Comparison of ENCODE assay signal across 8 mouse cellular contexts in the genomic region with DNA sequence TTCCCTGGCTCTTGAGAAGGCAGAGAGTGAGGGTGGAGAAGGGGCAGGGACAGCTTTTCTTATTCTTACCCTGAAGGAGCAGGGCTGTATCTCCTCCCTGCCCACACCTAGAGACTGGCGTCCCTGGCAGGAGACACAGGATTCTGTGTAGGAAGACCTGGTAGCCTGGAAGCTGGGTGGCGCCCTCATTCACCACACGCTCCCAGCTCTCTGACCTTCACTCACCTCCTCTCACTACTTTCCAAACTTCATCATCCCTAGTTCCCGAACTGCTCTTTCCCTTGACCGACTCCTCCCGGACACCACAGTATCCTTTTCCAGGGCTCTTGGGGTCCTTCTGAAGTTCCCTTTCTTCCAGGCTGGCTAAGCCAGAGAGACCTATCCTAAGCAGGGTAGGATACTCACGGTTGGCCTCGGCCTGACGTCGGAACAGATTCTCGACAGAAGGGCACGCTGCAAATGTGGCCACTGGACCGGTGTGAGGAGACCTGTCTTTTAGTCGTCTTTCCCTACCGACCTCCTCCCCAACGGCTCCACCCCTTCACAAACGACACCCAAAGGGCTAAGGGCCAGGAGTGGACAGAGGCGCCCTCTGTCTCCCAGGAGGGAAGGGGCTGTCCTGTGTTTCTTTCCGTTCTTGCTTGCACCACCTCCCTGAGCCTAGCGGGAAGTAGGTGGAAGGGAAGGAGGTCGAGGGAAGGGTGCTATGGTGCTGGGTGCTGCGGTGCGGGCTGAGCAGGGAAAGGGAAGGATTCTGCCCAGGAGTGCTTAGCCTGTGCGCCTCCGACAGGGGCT. TPM values are rescaled to one million over a fixed set of nuclear protein-coding genes. Genes with fewer than 3 reads are reported as not detected.
DNase-seq lines count a peak whose midpoint lies in the region; ATAC-seq lines count a peak whose summit lies in the region.

A gene (minus strand): TSS at position 597 of the 795 bp plus-strand sequence.
A gene (plus strand): TSS at position 640 of the 795 bp plus-strand sequence.

- H3K9me3 ChIP-seq in embryonic facial prominence, embryonic 11.5 days (replicated peaks; ENCODE audit: control insufficient read depth, low read length): no peaks in the 10 kb centered on the region
- H3K9me3 ChIP-seq in limb, embryonic 15.5 days: no peaks in the 10 kb centered on the region
- H3K9me3 ChIP-seq in midbrain, embryonic 16.5 days (replicated peaks; ENCODE audit: control insufficient read depth, low read length, poor library complexity, severe bottlenecking): no peaks in the 10 kb centered on the region

- H3K36me3 ChIP-seq in embryonic facial prominence, embryonic 11.5 days (replicated peaks; ENCODE audit: control insufficient read depth, insufficient read depth, low read depth, low read length): no peaks in the 10 kb centered on the region
- H3K36me3 ChIP-seq in limb, embryonic 15.5 days: no peaks in the 10 kb centered on the region
- H3K36me3 ChIP-seq in midbrain, embryonic 16.5 days (ENCODE audit: control insufficient read depth, insufficient read depth, low read length): no peaks in the 10 kb centered on the region

- 0 out of 2 replicates have a peak, but pooled peaks cover 8% of the 10 kb centered on the region for H3K27me3 ChIP-seq in embryonic facial prominence, embryonic 11.5 days (ENCODE audit: control insufficient read depth, insufficient read depth, low read length)
- 0 out of 2 replicates have a peak, but pooled peaks cover 10% of the 10 kb centered on the region for H3K27me3 ChIP-seq in limb, embryonic 15.5 days
- peaks cover 29% of the 10 kb centered on the region for H3K27me3 ChIP-seq in midbrain, embryonic 16.5 days (ENCODE audit: control insufficient read depth, insufficient read depth, low read depth, low read length)

- ATAC-seq in embryonic facial prominence, embryonic 11.5 days (replicated peaks; ENCODE audit: insufficient number of reproducible peaks, low FRiP score, low TSS enrichment, low read depth): 0 out of 2 replicates have a peak, but pooled peaks have one; percentile 22
- peak; percentile 25; the same call in 1 of the 2 replicates for ATAC-seq in limb, embryonic 15.5 days (ENCODE audit: insufficient number of reproducible peaks, low FRiP score, low TSS enrichment, low read depth)
- no peak for ATAC-seq in midbrain, embryonic 16.5 days

- H3K4me2 ChIP-seq in embryonic facial prominence, embryonic 11.5 days (ENCODE audit: low read depth, low read length): peak within 1 kb of the TSS; percentile 73
- peak within 1 kb of the TSS; percentile 75 for H3K4me2 ChIP-seq in limb, embryonic 15.5 days
- H3K4me2 ChIP-seq in midbrain, embryonic 16.5 days (ENCODE audit: low read length): peak within 1 kb of the TSS; percentile 57

- DNase-seq in A20 (ENCODE audit: low read depth, low spot score) (peak; percentile 51), R1 (ENCODE audit: low read depth, low spot score) (peak; percentile 21)
- no peak for DNase-seq in embryonic facial prominence, embryonic 11.5 days (ENCODE audit: low spot score)
- DNase-seq in heart, adult 9 months (ENCODE audit: low spot score in 2 of 2): peak; percentile 87 to 89
- DNase-seq in kidney, adult 8-10 months: peak; percentile 88 to 92
- DNase-seq in thymus, postnatal 0 days (ENCODE audit: low spot score): no peak

- 4% methylated on average over 25 of the region's 25 CpGs for WGBS in embryonic facial prominence, embryonic 11.5 days
- WGBS in limb, embryonic 15.5 days: 6% methylated on average over 25 of the region's 25 CpGs
- 3% methylated on average over 25 of the region's 25 CpGs for WGBS in midbrain, embryonic 16.5 days

- no peak within 1 kb of the TSS for H3K27ac ChIP-seq in embryonic facial prominence, embryonic 11.5 days (replicated peaks; ENCODE audit: low read depth, low read length)
- H3K27ac ChIP-seq in limb, embryonic 15.5 days: peak within 1 kb of the TSS; percentile 70
- H3K27ac ChIP-seq in midbrain, embryonic 16.5 days (ENCODE audit: low read length): no peak within 1 kb of the TSS

- H3K4me1 ChIP-seq in embryonic facial prominence, embryonic 11.5 days (ENCODE audit: control insufficient read depth, insufficient read depth, low read length): peaks cover 9% of the 10 kb centered on the region
- peaks cover 28% of the 10 kb centered on the region for H3K4me1 ChIP-seq in limb, embryonic 15.5 days
- peaks cover 9% of the 10 kb centered on the region; the same call in 1 of the 2 replicates for H3K4me1 ChIP-seq in midbrain, embryonic 16.5 days (ENCODE audit: control insufficient read depth, insufficient read depth, low read length)

- H3K4me3 ChIP-seq in embryonic facial prominence, embryonic 11.5 days (ENCODE audit: low read depth, low read length): peak within 1 kb of the TSS; percentile 29
- peak within 1 kb of the TSS; percentile 44 for H3K4me3 ChIP-seq in limb, embryonic 15.5 days
- H3K4me3 ChIP-seq in midbrain, embryonic 16.5 days (ENCODE audit: low read depth, low read length): peak within 1 kb of the TSS; percentile 30

- H3K9ac ChIP-seq in embryonic facial prominence, embryonic 11.5 days (replicated peaks; ENCODE audit: low read length): peak within 1 kb of the TSS; percentile 52
- peak within 1 kb of the TSS; percentile 44 for H3K9ac ChIP-seq in limb, embryonic 15.5 days
- H3K9ac ChIP-seq in midbrain, embryonic 16.5 days (ENCODE audit: low read depth, low read length): peak within 1 kb of the TSS; percentile 49

RNA-seq across cellular contexts. Expression of the first gene that starts in this region (rescaled TPM):
- polyA plus RNA-seq in embryonic facial prominence, embryonic 11.5 days (2014; fragmentation: Nextera tagmentation; extraction: Ambion mirVana): 8.4 and 13.4 TPM in 2 replicates
- 38.7 and 40.1 TPM in 2 replicates for polyA plus RNA-seq in limb, embryonic 15.5 days (2015; fragmentation: Nextera tagmentation; extraction: Ambion mirVana)
- 12.4 and 19.5 TPM in 2 replicates for polyA plus RNA-seq in midbrain, embryonic 16.5 days (2015; fragmentation: Nextera tagmentation; extraction: Ambion mirVana)
- polyA plus RNA-seq in thymus, postnatal 0 days (2015; fragmentation: Nextera tagmentation; extraction: Ambion mirVana): 46.7 and 50.4 TPM in 2 replicates

RNA-seq across cellular contexts. Expression of the second gene that starts in this region (rescaled TPM):
- polyA plus RNA-seq in embryonic facial prominence, embryonic 11.5 days (2014; fragmentation: Nextera tagmentation; extraction: Ambion mirVana): 12.9 and 14.6 TPM in 2 replicates
- 52.1 and 55.0 TPM in 2 replicates for polyA plus RNA-seq in limb, embryonic 15.5 days (2015; fragmentation: Nextera tagmentation; extraction: Ambion mirVana)
- polyA plus RNA-seq in midbrain, embryonic 16.5 days (2015; fragmentation: Nextera tagmentation; extraction: Ambion mirVana): 7.6 and 8.9 TPM in 2 replicates
- polyA plus RNA-seq in thymus, postnatal 0 days (2015; fragmentation: Nextera tagmentation; extraction: Ambion mirVana): 146 and 154 TPM in 2 replicates

Comparison
In these comparisons a context has a peak if more than half of its experiments do, and no peak if none do; other contexts are left out.
1. DNase-seq: peak in A20 (single experiment), R1 (single experiment), heart, adult 9 months (2 of 2) and kidney, adult 8-10 months (2 of 2); none in embryonic facial prominence, embryonic 11.5 days (single experiment) and thymus, postnatal 0 days (single experiment).
2. Peak in every context shown above with its lines, with median percentiles within 50 percentile points of each other: H3K4me2 ChIP-seq, H3K4me3 ChIP-seq and H3K9ac ChIP-seq.